Mouse (Mus musculus) olfactory bulb, adult 2 months (tissue): Measurements from ENCODE around the gene Negr1.

Source experiments
- CTCF ChIP-seq: fragments of 200-500 bp; IDR thresholded peaks from 2 replicates; pipeline ENCODE4 v1.5.1; 2012; ENCODE audit warnings: low read depth, mild to moderate bottlenecking, low read length, moderate library complexity; ENCODE audit not compliant: insufficient read depth
- POLR2A ChIP-seq: fragments of 200-500 bp; IDR thresholded peaks from 2 replicates; pipeline ENCODE4 v1.6.1; 2012; ENCODE audit warnings: mild to moderate bottlenecking, low read depth, low read length, moderate library complexity; ENCODE audit not compliant: insufficient read depth

- TF ChIP-seq POLR2A = no peak
- TF ChIP-seq CTCF = no peak
These were observed 437.7 kb downstream of the Negr1 start for GRCm38 (mm10) chr3:156999177-156999808.
